Mouse (Mus musculus): Measurements from ENCODE around the gene Zfp146.
"Not testable (repeated sequence)": the region's sequence is repeated elsewhere in the genome, so short reads cannot be mapped to it uniquely, and the experiment has no call there.

The Zfp146 gene
- long read RNA-seq, experiment 1, transcript Zfp146-201 (2 exons, 2,029 nt) = major isoform, 5 of 7 reads
- long read RNA-seq, experiment 1, partial matches to known transcripts = 0 of 7 reads
- long read RNA-seq, experiment 1, other reads (novel, unspliced or antisense) = 2 of 7 reads
- long read RNA-seq, experiment 2, partial matches to known transcripts = 0 of 4 reads
- long read RNA-seq, experiment 2, other reads (novel, unspliced or antisense) = 0 of 4 reads

GRCm38 (mm10) chr7:30169583-30170282 is at the start of gene Zfp146:
Zfp146 (minus strand) TSS chr7:30169750.
- intact Hi-C loops (cut with DNase I) = loop anchor here (5.0 to 10.0 kb wide), 2 partner anchors 72 to 215 kb away; partner anchors contain the start of gene Zfp74

GRCm38 (mm10) chr7:30217277-30217676 is 47.7 kb upstream of the Zfp146 start:
- intact Hi-C loops (cut with DNase I) = loop anchor here (5.0 kb wide), 1 partner anchor 35 kb away; the partner anchor contains the start of gene Cox7a1

GRCm38 (mm10) chr7:30216723-30217151 is 47.2 kb upstream of the Zfp146 start:
- intact Hi-C loops (cut with DNase I) = loop anchor here (5.0 kb wide), 1 partner anchor 34 kb away; the partner anchor contains the start of gene Cox7a1

GRCm38 (mm10) chr7:30215875-30216274 is 46.3 kb upstream of the Zfp146 start:
- intact Hi-C loops (cut with DNase I) = loop anchor here (5.0 kb wide), 1 partner anchor 34 kb away; the partner anchor contains the start of gene Cox7a1

- intact Hi-C loops (cut with DNase I) = no loop called here
Observed at GRCm38 (mm10) chr7:30213881-30214280, 44.3 kb upstream of the Zfp146 start.

GRCm38 (mm10) chr7:30211025-30211424 is 41.5 kb upstream of the Zfp146 start:
- intact Hi-C loops (cut with DNase I) = no loop called here

- intact Hi-C loops (cut with DNase I) = not testable (repeated sequence)
Observed at GRCm38 (mm10) chr7:30206364-30206763, 36.8 kb upstream of the Zfp146 start.

GRCm38 (mm10) chr7:30205383-30205782 is 35.8 kb upstream of the Zfp146 start:
- intact Hi-C loops (cut with DNase I) = loop anchor here (2.0 kb wide), 1 partner anchor 25 kb away; no protein-coding TSS in a partner anchor

GRCm38 (mm10) chr7:30204380-30204779 is 34.8 kb upstream of the Zfp146 start:
- intact Hi-C loops (cut with DNase I) = loop anchor here (2.0 kb wide), 1 partner anchor 24 kb away; no protein-coding TSS in a partner anchor

- intact Hi-C loops (cut with DNase I) = no loop called here
Observed at GRCm38 (mm10) chr7:30202895-30203690, 33.5 kb upstream of the Zfp146 start.

GRCm38 (mm10) chr7:30200661-30201060 is 31.1 kb upstream of the Zfp146 start:
- intact Hi-C loops (cut with DNase I) = not testable (repeated sequence)

- intact Hi-C loops (cut with DNase I) = no loop called here
Observed at GRCm38 (mm10) chr7:30200200-30200599, 30.6 kb upstream of the Zfp146 start.

- intact Hi-C loops (cut with DNase I) = no loop called here
Observed at GRCm38 (mm10) chr7:30199498-30200139, 30.1 kb upstream of the Zfp146 start.

- intact Hi-C loops (cut with DNase I) = no loop called here
Observed at GRCm38 (mm10) chr7:30198481-30198971, 29.0 kb upstream of the Zfp146 start, which contains the start of gene Capns1. Capns1 (minus strand) TSS chr7:30198811.

- intact Hi-C loops (cut with DNase I) = no loop called here
Observed at GRCm38 (mm10) chr7:30197592-30198129, 28.1 kb upstream of the Zfp146 start.

GRCm38 (mm10) chr7:30196171-30196570 is 26.6 kb upstream of the Zfp146 start:
- intact Hi-C loops (cut with DNase I) = no loop called here

- intact Hi-C loops (cut with DNase I) = no loop called here
Observed at GRCm38 (mm10) chr7:30195461-30195860, 25.9 kb upstream of the Zfp146 start.

- intact Hi-C loops (cut with DNase I) = no loop called here
Observed at GRCm38 (mm10) chr7:30194884-30195283, 25.3 kb upstream of the Zfp146 start.

GRCm38 (mm10) chr7:30194101-30194831 is 24.7 kb upstream of the Zfp146 start:
- intact Hi-C loops (cut with DNase I) = no loop called here
